Mouse (Mus musculus) splenic B cell, adult 2 months (primary cell): ENCODE results near the gene Pnma1.
"Not testable (repeated sequence)": the region's sequence is repeated elsewhere in the genome, so short reads cannot be mapped to it uniquely, and the experiment has no call there.

ENCODE experiments used
- DNase-seq: peaks from one replicate; pipeline ENCODE4 v3.0.0-alpha.2; 2011; ENCODE audit warnings: low read depth, low spot score
- H3K27me3 ChIP-seq: 2 replicates; pipeline ENCODE4 v1.6.1; 2012; ENCODE audit warnings: mild to moderate bottlenecking, low read length, moderate library complexity, mixed read lengths; ENCODE audit not compliant: control insufficient read depth, poor library complexity, insufficient read depth, severe bottlenecking
- H3K36me3 ChIP-seq: 2 replicates; pipeline ENCODE4 v1.6.1; 2012; ENCODE audit warnings: mild to moderate bottlenecking, low read length, moderate library complexity, mixed read lengths; ENCODE audit not compliant: control insufficient read depth, poor library complexity, insufficient read depth, severe bottlenecking

Gene Pnma1

GRCm38 (mm10) chr12:84119584-84119983 is 28.7 kb downstream of the Pnma1 start:
- no peaks in the 10 kb centered on the region for H3K27me3 ChIP-seq
- no peak for DNase-seq
- H3K36me3 ChIP-seq: no peaks in the 10 kb centered on the region

GRCm38 (mm10) chr12:84114153-84114994 is 33.9 kb downstream of the Pnma1 start, which contains the start of gene Dnal1:
Gene Dnal1, plus strand, starts transcription at chr12:84114366.
- peak; percentile 82 for DNase-seq
- Histone ChIP-seq H3K27me3 (no peaks in the 10 kb centered on the region), H3K36me3 (no peaks in the 10 kb centered on the region)

- DNase-seq: no peak
These were observed 34.6 kb downstream of the Pnma1 start for GRCm38 (mm10) chr12:84113676-84114075.

DNA sequence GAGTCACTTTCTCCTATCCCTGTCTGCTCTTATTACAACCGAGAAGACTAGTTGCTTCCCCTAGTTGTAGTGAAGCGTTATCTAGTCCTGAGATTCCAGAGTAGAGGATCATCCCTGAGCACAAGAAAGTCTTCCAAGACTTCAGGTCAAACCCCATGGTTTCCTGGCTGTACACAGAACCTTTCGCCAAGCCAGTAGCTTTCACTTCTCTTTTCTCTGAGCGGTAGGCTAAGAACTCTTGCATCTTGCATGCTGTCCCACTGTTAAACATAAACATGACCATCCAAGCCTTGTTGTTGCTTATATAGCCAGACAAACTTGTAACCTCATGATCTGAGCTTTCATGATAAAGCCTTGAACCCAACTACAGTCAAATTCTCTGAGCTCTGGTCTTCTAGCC is 37.5 kb downstream of the Pnma1 start:
- Histone ChIP-seq H3K27me3 (no peaks in the 10 kb centered on the region), H3K36me3 (no peaks in the 10 kb centered on the region)
- DNase-seq: peak; percentile 45

More at GRCm38 (mm10) chr12:84113676-84114075, 34.6 kb downstream of the Pnma1 start:
- H3K36me3 ChIP-seq: no peaks in the 10 kb centered on the region
- H3K27me3 ChIP-seq: no peaks in the 10 kb centered on the region

DNA sequence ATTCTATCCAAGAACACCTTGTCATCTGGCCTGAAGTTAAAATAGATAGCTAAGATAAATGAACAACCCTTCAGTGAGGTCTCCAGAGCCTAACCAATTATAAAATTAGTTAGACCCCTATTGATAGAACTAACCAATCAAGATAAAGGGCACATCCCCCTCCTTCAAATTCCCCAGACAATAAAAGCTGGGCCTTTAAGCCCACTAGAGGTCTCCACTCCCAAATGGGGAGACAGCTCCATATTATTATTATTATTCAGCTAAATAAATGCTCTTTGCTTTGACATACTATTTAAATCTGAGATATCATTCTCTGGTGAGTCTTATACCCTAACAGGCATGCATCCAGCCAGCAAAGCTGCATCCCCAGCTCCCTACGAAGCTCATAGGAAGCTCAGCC is 38.4 kb downstream of the Pnma1 start:
- no peak for DNase-seq
- Histone ChIP-seq H3K27me3 (no peaks in the 10 kb centered on the region), H3K36me3 (no peaks in the 10 kb centered on the region)

DNA sequence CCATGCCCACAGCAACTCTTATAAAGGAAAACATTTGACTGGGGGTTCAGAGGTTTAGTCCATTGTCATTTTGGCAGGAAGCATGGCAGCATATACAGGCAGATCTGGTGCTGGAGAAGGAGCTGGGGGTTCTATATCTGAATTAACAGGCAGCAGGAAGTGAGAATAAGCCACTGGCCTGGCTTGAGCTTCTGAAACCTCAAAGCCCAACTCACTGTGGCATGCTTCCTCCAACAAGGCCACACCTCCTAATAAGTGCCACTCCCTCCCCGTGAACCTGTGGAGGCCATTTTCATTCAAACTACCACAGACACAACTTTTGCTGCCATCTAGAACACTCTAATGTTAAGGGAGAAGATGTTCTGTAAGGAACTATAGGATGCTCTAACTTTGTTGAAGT is 40.6 kb downstream of the Pnma1 start:
- peak; percentile 51 for DNase-seq
- Histone ChIP-seq H3K27me3 (no peaks in the 10 kb centered on the region), H3K36me3 (no peaks in the 10 kb centered on the region)

GRCm38 (mm10) chr12:84107012-84107411 is 41.3 kb downstream of the Pnma1 start:
- no peaks in the 10 kb centered on the region for H3K36me3 ChIP-seq

DNA sequence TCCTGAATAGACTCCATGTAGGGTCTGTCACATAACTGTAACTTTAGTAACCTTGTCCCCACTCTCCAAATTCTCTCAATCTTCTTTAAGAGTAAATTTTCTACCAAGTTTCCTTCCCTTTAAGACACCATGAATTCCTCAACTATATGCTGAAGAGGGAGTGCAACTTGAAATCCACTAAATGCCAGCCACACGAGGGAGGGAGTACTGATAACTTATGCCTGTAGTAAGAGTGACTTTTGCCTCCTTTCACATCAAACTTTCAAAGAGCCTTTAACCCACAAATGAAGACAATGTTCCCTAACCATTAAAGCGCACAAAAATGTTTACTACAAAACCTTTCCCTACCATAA is 46.8 kb downstream of the Pnma1 start:
- Histone ChIP-seq H3K27me3 (no peaks in the 10 kb centered on the region), H3K36me3 (no peaks in the 10 kb centered on the region)
- no peak for DNase-seq

More at GRCm38 (mm10) chr12:84107012-84107411, 41.3 kb downstream of the Pnma1 start:
- no peaks in the 10 kb centered on the region for H3K27me3 ChIP-seq
- no peak for DNase-seq

- peak; percentile 47 for DNase-seq
- H3K27me3 ChIP-seq, H3K36me3 ChIP-seq: not testable (repeated sequence)
These were observed 47.4 kb downstream of the Pnma1 start, which contains the start of gene Acot6 for GRCm38 (mm10) chr12:84100604-84101492. Gene Acot6, plus strand, starts transcription at chr12:84100654.

GRCm38 (mm10) chr12:84100071-84100470 is 48.2 kb downstream of the Pnma1 start:
- no peak for DNase-seq
- Histone ChIP-seq H3K36me3 (no peaks in the 10 kb centered on the region), H3K27me3 (no peaks in the 10 kb centered on the region)

DNA sequence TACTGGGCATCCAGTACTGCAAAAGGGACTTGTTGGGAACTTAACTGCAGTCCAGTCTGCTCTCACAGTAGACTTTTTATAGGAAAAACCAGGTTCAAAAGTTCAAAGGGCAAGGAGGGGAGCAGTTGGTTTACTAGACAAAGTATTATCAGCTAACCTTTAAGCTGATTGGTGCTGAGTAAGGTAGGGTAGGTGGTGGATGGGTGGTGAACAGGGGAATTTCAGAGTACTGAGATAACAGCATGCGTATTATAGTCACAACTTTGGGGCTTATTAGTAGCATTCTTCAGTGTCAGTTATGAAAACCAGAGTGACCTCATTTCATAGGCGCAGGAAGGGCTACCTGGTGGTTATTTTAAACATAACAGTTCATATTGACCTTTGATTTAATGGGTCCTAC is 48.7 kb downstream of the Pnma1 start:
- no peak for DNase-seq
- Histone ChIP-seq H3K27me3 (no peaks in the 10 kb centered on the region), H3K36me3 (no peaks in the 10 kb centered on the region)
